In the genomic region with DNA sequence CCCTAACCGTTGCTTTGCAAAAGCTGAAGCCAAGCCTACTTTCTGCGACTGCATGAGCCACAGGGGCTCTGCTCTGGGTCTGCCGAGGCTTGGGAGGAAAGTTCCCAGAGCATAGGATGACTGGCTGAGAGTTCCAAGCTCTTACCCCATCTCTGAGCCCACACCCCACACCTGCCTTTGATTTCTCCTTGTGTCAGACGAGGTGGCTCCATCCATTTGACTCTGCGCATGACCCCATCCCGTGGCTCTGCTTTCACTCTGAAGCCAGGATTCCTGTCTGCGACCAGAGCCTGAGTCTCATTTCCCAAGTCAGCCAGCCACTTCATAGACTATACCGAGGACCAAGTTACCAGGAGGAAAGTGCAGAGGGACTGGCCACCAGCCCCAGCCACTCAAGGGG, we compare ENCODE assay signal across 7 mouse cellular contexts.
DNase-seq lines count a peak whose midpoint lies in the region; ATAC-seq and TF ChIP-seq lines count a peak whose summit lies in the region.

No protein-coding gene starts in this region.

- H3K4me1 ChIP-seq in kidney, embryonic 16.5 days (ENCODE audit: insufficient read depth, low read length) = no peaks in the 10 kb centered on the region
- peaks cover 34% of the 10 kb centered on the region for H3K4me1 ChIP-seq in embryonic facial prominence, embryonic 13.5 days
- no peaks in the 10 kb centered on the region for H3K4me1 ChIP-seq in hindbrain, embryonic 14.5 days (replicated peaks; ENCODE audit: control insufficient read depth, insufficient read depth, low read length)
- 0 out of 2 replicates have a peak, but pooled peaks cover 2% of the 10 kb centered on the region for H3K4me1 ChIP-seq in midbrain, embryonic 16.5 days (ENCODE audit: control insufficient read depth, insufficient read depth, low read length)

- no peaks in the 10 kb centered on the region for H3K27me3 ChIP-seq in kidney, embryonic 16.5 days (ENCODE audit: insufficient read depth, low read length)
- H3K27me3 ChIP-seq in embryonic facial prominence, embryonic 13.5 days = peaks cover 6% of the 10 kb centered on the region; the same call in 1 of the 2 replicates
- no peaks in the 10 kb centered on the region; the same call in 1 of the 2 replicates for H3K27me3 ChIP-seq in hindbrain, embryonic 14.5 days (ENCODE audit: control insufficient read depth, insufficient read depth, low read length)
- peaks cover 3% of the 10 kb centered on the region; the same call in 1 of the 2 replicates for H3K27me3 ChIP-seq in midbrain, embryonic 16.5 days (ENCODE audit: control insufficient read depth, insufficient read depth, low read depth, low read length)

- no peaks in the 10 kb centered on the region for H3K36me3 ChIP-seq in kidney, embryonic 16.5 days (ENCODE audit: insufficient read depth, low read length)
- no peaks in the 10 kb centered on the region for H3K36me3 ChIP-seq in embryonic facial prominence, embryonic 13.5 days
- no peaks in the 10 kb centered on the region for H3K36me3 ChIP-seq in hindbrain, embryonic 14.5 days (replicated peaks; ENCODE audit: control insufficient read depth, insufficient read depth)
- no peaks in the 10 kb centered on the region for H3K36me3 ChIP-seq in midbrain, embryonic 16.5 days (ENCODE audit: control insufficient read depth, insufficient read depth, low read length)

- intact Hi-C loops in left cerebral cortex, adult 2 months (cut with DNase I) = loop anchor here (1.0 to 10.0 kb wide), 3 partner anchors 76 to 247 kb away; no protein-coding TSS in a partner anchor

- peak overlapping the region; percentile 46 for H3K4me2 ChIP-seq in kidney, embryonic 16.5 days (replicated peaks; ENCODE audit: low read depth, low read length)
- H3K4me2 ChIP-seq in embryonic facial prominence, embryonic 13.5 days = peak overlapping the region; percentile 56
- peak overlapping the region; percentile 21; the same call in 1 of the 2 replicates for H3K4me2 ChIP-seq in hindbrain, embryonic 14.5 days (replicated peaks)
- peak overlapping the region; percentile 31; the same call in 1 of the 2 replicates for H3K4me2 ChIP-seq in midbrain, embryonic 16.5 days (ENCODE audit: low read length)

- TF ChIP-seq CTCF in left cerebral cortex, adult 2 months (IDR thresholded peaks at IDR 0.05) = no peak

- ATAC-seq in kidney, embryonic 16.5 days (ENCODE audit: low FRiP score, low TSS enrichment) = no peak
- ATAC-seq in embryonic facial prominence, embryonic 13.5 days (ENCODE audit: insufficient number of reproducible peaks, insufficient read depth, low FRiP score, low TSS enrichment, low read depth) = no peak
- no peak for ATAC-seq in hindbrain, embryonic 14.5 days (ENCODE audit: low FRiP score)
- no peak for ATAC-seq in midbrain, embryonic 16.5 days
- no peak for ATAC-seq in megakaryocyte, adult 5-6 weeks (ENCODE audit: poor library complexity, severe bottlenecking)

- no peaks in the 10 kb centered on the region for H3K9me3 ChIP-seq in kidney, embryonic 16.5 days (ENCODE audit: low read length)
- H3K9me3 ChIP-seq in embryonic facial prominence, embryonic 13.5 days = no peaks in the 10 kb centered on the region
- no peaks in the 10 kb centered on the region for H3K9me3 ChIP-seq in hindbrain, embryonic 14.5 days (ENCODE audit: control insufficient read depth, low read length)
- H3K9me3 ChIP-seq in midbrain, embryonic 16.5 days (replicated peaks; ENCODE audit: control insufficient read depth, low read length, poor library complexity, severe bottlenecking) = no peaks in the 10 kb centered on the region

- H3K4me3 ChIP-seq in kidney, embryonic 16.5 days (ENCODE audit: low read length) = peak overlapping the region; percentile 27
- H3K4me3 ChIP-seq in embryonic facial prominence, embryonic 13.5 days = peak overlapping the region; percentile 37
- H3K4me3 ChIP-seq in hindbrain, embryonic 14.5 days (replicated peaks; ENCODE audit: low read length) = no peak overlapping the region
- no peak overlapping the region for H3K4me3 ChIP-seq in midbrain, embryonic 16.5 days (ENCODE audit: low read depth, low read length)
- H3K4me3 ChIP-seq in left cerebral cortex, adult 2 months = no peak overlapping the region

- H3K9ac ChIP-seq in kidney, embryonic 16.5 days (replicated peaks; ENCODE audit: low read length) = peak overlapping the region; percentile 38; the same call in 1 of the 2 replicates
- peak overlapping the region; percentile 57 for H3K9ac ChIP-seq in embryonic facial prominence, embryonic 13.5 days
- no peak overlapping the region for H3K9ac ChIP-seq in hindbrain, embryonic 14.5 days
- H3K9ac ChIP-seq in midbrain, embryonic 16.5 days (ENCODE audit: low read depth, low read length) = peak overlapping the region; percentile 23; the same call in 1 of the 2 replicates

- WGBS in kidney, embryonic 16.5 days = 39% methylated on average over 8 of the region's 8 CpGs
- WGBS in embryonic facial prominence, embryonic 13.5 days = 20% methylated on average over 8 of the region's 8 CpGs
- 54% methylated on average over 8 of the region's 8 CpGs for WGBS in hindbrain, embryonic 14.5 days
- 57% methylated on average over 8 of the region's 8 CpGs for WGBS in midbrain, embryonic 16.5 days

- H3K27ac ChIP-seq in kidney, embryonic 16.5 days (ENCODE audit: low read length) = no peak overlapping the region
- H3K27ac ChIP-seq in embryonic facial prominence, embryonic 13.5 days = peak overlapping the region; percentile 55
- no peak overlapping the region for H3K27ac ChIP-seq in hindbrain, embryonic 14.5 days
- no peak overlapping the region for H3K27ac ChIP-seq in midbrain, embryonic 16.5 days (ENCODE audit: low read length)
- H3K27ac ChIP-seq in left cerebral cortex, adult 2 months = no peak overlapping the region

- DNase-seq in kidney, postnatal 14 days = no peak
- DNase-seq in hindbrain, embryonic 14.5 days (ENCODE audit: low spot score) = no peak
- no peak for DNase-seq in left cerebral cortex, adult 2 months (ENCODE audit: extremely low spot score in 1 of 2, low spot score in 2 of 2)

Comparison
In these comparisons a context has a peak if more than half of its experiments do, and no peak if none do; other contexts are left out.
1. H3K4me3 ChIP-seq: peak in kidney, embryonic 16.5 days (single experiment) and embryonic facial prominence, embryonic 13.5 days (single experiment); none in hindbrain, embryonic 14.5 days (single experiment), midbrain, embryonic 16.5 days (single experiment) and left cerebral cortex, adult 2 months (single experiment).
2. Peak in every context shown above with its lines, with median percentiles within 50 percentile points of each other: H3K4me2 ChIP-seq.